Mouse (Mus musculus) heart, postnatal 10 days (tissue): ENCODE measurements around the gene Cacng7. TPM values are rescaled to one million over a fixed set of nuclear protein-coding genes. Genes with fewer than 3 reads are reported as not detected.

Experiments
- microRNA-seq, 2 experiments: library from miRNA; unstranded; fragments of <30 nt; microRNA quantifications; one replicate each; pipeline ENCODE4 v1.2.0; 2022
- total RNA-seq, 2 experiments: library from RNA; stranded (reverse); gene quantifications; 2 replicates each; pipeline ENCODE4 v1.2.3; 2021

Cacng7 gene
- total RNA-seq, 2 experiments from 2014 or later = 7.7 to 9.7 TPM

Small RNA genes within 50 kb of the gene (microRNA-seq; reads per million reads assigned to microRNA genes)
- 0.95 to 1.4 reads per million in 2 experiments for gene Gm23450

Other genes with a start within 250 kb of the Cacng7 start
- gene AU018091, start 163.8 kb upstream of the Cacng7 start, total RNA-seq = not detected
- under 1 TPM; 0.07 to 0.10 TPM for gene Nlrp12, start 83.2 kb upstream of the Cacng7 start, total RNA-seq
- 100 to 1,000 TPM; 266 to 279 TPM for gene Myadm, start 43.9 kb upstream of the Cacng7 start, total RNA-seq
- 1 to 10 TPM; 3.4 to 6.9 TPM for gene Prkcg, start 43.8 kb upstream of the Cacng7 start, total RNA-seq
- not detected for gene Cacng8, start 57.7 kb downstream of the Cacng7 start, total RNA-seq
- 1 to 10 TPM; 1.9 to 2.0 TPM for gene Cacng6, start 91.2 kb downstream of the Cacng7 start, total RNA-seq
- not detected for gene Tarm1, start 169.7 kb downstream of the Cacng7 start, total RNA-seq